Mouse (Mus musculus): Measurements from ENCODE around the gene Fancm. TPM values are rescaled to one million over a fixed set of nuclear protein-coding genes. Genes with fewer than 3 reads are reported as not detected.
A peak's percentile ranks its signal among the peaks of the same experiment; 100 is the strongest.
"Not testable (repeated sequence)": the region's sequence is repeated elsewhere in the genome, so short reads cannot be mapped to it uniquely, and the experiment has no call there.

Fancm gene
- polyA plus RNA-seq, 1 experiment: 5.8 TPM

DNA sequence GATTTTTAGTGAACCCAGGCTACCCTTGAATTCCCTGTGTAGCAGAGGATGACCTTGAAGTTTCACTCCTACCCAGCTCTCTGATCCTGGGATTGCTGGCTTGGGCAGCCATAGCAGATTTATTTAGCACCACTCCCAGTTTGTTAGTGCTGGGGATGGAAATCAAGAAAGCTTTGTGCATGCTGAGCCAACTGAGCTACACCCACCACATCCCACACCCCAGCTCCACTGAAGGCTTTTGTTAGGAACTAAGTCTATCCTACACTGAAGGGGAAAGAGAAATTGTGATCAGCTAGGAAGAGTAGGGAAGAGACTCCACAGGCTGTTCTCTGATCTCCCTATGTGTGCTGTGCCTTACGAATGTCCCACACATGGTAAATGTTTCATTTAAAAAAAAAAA, 37.4 kb downstream of the Fancm start:
- Histone ChIP-seq H3K4me3 (ENCODE audit: insufficient read depth, low read length) (no peak overlapping the region), H3K27ac (ENCODE audit: insufficient read depth, low read length) (no peak overlapping the region), H3K4me1 (ENCODE audit: control insufficient read depth, insufficient read depth, low read length) (no peaks in the 10 kb centered on the region)
- TF ChIP-seq CTCF (IDR thresholded peaks at IDR 0.05; ENCODE audit: extremely low read depth, insufficient read depth, low read length) (no peak), POLR2A (IDR thresholded peaks at IDR 0.05; ENCODE audit: extremely low read depth, insufficient read depth, low read length) (no peak)

- TF ChIP-seq CTCF (IDR thresholded peaks at IDR 0.05; ENCODE audit: extremely low read depth, insufficient read depth, low read length) (no peak), POLR2A (IDR thresholded peaks at IDR 0.05; ENCODE audit: extremely low read depth, insufficient read depth, low read length) (no peak)
- Histone ChIP-seq H3K4me3 (ENCODE audit: insufficient read depth, low read length) (no peak overlapping the region), H3K4me1 (ENCODE audit: control insufficient read depth, insufficient read depth, low read length) (no peaks in the 10 kb centered on the region), H3K27ac (ENCODE audit: insufficient read depth, low read length) (no peak overlapping the region)
These were observed 38.5 kb downstream of the Fancm start for GRCm38 (mm10) chr12:65113925-65114324.

DNA sequence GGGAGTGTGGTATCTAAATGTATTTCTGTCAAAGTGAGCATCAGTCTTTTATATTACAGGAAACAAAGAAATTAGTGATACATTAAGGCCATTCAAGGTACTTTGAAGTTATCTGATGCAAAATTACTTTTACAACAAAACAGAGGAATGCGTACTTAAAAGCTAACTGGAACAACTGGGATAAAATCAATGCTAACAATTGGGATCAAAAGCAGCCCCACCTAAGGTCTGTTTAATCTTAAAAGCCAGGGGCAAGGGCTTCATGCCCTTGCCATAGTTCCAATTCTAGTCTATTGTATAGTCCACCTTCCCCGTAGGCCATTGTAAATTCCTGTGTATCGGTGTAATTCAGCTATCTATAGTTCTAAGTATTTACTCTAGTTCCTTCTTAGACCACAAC, 39.6 kb downstream of the Fancm start:
- H3K27ac ChIP-seq (ENCODE audit: insufficient read depth, low read length); H3K4me1 ChIP-seq (ENCODE audit: control insufficient read depth, insufficient read depth, low read length); H3K4me3 ChIP-seq (ENCODE audit: insufficient read depth, low read length): not testable (repeated sequence)

DNA sequence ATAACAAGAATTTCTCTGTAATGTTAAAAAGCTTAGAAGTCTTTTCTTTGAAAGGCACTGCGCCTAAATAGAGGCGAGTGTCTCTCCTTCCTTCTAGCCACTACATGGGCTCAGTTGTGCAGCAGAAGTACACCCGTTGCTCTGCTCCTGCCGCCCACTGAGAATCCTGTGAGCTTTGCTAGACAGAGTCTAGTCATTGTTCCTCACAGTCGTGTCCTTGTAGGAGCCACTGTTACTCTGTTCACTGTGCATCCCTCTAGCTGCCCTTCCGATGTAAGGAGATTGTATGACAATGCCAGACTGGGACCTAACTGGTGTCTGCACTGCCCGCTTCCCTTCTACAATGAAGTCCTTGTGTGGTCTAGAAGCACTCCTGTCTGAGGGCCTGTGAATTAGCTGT, 43.6 kb downstream of the Fancm start:
- TF ChIP-seq POLR2A (IDR thresholded peaks at IDR 0.05; ENCODE audit: extremely low read depth, insufficient read depth, low read length) (no peak), CTCF (IDR thresholded peaks at IDR 0.05; ENCODE audit: extremely low read depth, insufficient read depth, low read length) (no peak)
- no peaks in the 10 kb centered on the region for H3K4me1 ChIP-seq (ENCODE audit: control insufficient read depth, insufficient read depth, low read length)
- no peak overlapping the region for H3K4me3 ChIP-seq (ENCODE audit: insufficient read depth, low read length)
- no peak overlapping the region for H3K27ac ChIP-seq (ENCODE audit: insufficient read depth, low read length)

DNA sequence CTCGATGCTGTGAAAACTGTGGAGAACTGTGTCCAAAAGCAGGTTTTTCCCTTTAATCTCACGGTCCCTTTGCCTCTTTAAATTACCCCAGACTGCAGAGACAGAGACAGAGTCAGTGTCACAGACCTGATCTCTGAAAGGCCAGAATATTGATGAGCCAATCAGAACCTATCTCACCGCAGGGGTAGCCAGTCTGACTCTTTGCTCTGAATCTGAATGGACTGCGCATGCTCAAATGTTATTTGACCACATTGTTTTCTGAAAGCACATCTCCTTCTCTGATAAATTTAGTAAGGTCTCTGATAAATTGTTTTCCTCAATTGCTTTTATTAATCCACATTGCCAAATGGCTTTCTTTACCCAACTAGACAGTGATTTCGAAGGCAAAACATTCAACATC, 44.0 kb downstream of the Fancm start:
- Histone ChIP-seq H3K27ac (ENCODE audit: insufficient read depth, low read length) (no peak overlapping the region), H3K4me1 (ENCODE audit: control insufficient read depth, insufficient read depth, low read length) (no peaks in the 10 kb centered on the region), H3K4me3 (ENCODE audit: insufficient read depth, low read length) (no peak overlapping the region)
- TF ChIP-seq POLR2A (IDR thresholded peaks at IDR 0.05; ENCODE audit: extremely low read depth, insufficient read depth, low read length): no peak
- no peak for TF ChIP-seq CTCF (IDR thresholded peaks at IDR 0.05; ENCODE audit: extremely low read depth, insufficient read depth, low read length)

DNA sequence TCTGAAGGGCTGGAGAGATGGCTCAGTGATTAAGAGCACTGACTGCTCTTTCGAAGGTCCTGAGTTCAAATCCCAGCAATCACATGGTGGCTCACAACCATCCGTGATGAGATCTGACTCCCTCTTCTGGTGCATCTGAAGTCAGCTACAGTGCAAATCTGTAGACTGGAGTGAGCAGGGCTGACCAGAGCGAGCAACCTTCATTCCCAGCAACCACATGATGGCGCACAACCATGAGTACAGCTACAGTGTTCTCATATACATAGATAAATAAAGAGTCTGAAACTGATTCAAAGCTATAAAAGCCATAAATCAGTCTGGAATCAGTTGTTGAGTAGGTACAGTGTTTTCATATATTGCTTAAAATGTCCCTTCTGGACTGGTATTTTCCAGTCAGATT, 60.7 kb downstream of the Fancm start:
- H3K4me1 ChIP-seq (ENCODE audit: control insufficient read depth, insufficient read depth, low read length); H3K27ac ChIP-seq (ENCODE audit: insufficient read depth, low read length); H3K4me3 ChIP-seq (ENCODE audit: insufficient read depth, low read length): not testable (repeated sequence)

DNA sequence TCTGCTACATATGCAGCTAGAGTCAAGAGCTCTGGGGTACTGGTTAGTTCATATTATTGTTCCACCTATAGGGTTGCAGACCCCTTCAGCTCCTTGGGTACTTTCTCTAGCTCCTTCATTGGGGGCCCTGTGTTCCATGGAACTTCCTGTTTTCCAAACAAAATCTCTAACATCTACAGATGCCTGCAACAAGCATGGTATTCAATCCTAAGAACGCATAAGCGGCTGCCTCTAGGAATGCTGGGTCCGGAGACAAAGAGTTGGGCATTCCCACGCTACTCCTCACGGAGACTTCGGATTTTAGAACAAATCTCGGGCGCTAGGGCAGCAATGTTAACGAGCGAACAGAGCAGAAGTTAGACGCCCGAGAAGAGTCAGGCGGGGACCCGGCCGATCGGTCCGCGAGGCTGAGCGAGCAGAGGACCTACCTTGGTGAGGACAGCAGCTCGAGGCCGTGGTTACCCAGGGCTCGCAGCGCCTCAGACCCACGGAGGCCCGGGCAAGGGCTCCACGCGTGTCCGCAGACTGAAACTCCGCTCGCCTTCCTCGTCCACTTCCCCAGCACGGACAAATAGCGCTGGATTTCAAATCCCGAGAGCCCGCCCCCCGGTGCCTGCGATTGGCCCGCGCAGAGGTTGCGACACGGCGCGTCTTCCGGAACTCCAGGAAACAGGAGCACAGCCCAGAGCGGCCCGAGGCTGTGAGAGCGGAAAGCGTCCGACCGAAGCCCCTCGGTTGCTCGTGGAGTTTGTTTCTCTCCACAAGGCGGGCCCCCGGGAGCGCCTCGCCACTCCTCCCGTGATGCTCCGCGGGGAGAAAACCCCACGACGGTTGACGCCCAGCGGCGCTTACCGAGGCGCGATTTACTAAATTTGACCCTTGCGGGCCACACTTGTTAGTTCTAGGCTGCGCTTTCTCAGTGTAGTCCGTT, 96.9 kb downstream of the Fancm start, which contains the start of gene Mis18bp1:
Mis18bp1 (minus strand) TSS at position 584 of the 931 bp plus-strand sequence.
- Histone ChIP-seq H3K4me1 (ENCODE audit: control insufficient read depth, insufficient read depth, low read length) (no peaks in the 10 kb centered on the region), H3K4me3 (ENCODE audit: insufficient read depth, low read length) (peak within 1 kb of the TSS; percentile 31), H3K27ac (ENCODE audit: insufficient read depth, low read length) (peak within 1 kb of the TSS; percentile 4; the same call in 1 of the 2 replicates)
- TF ChIP-seq POLR2A (IDR thresholded peaks at IDR 0.05; ENCODE audit: extremely low read depth, insufficient read depth, low read length) (no peak), CTCF (IDR thresholded peaks at IDR 0.05; ENCODE audit: extremely low read depth, insufficient read depth, low read length) (no peak)

DNA sequence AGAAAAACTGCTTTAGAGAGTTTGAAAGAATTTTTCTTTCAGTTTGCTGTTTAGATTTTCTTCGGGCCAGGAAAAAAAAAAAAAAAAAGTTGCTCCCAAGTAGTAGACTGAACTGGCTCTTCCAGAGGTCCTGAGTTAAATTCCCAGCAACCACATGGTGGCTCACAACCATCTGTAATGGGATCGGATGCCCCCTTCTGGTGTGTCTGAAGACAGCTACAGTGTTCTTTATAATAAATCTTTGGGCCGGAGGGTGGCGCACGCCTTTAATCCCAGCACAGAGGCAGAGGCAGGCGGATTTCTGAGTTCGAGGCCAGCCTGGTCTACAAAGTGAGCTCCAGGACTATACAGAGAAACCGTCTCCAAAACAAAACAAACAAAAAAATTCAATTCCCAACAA, 97.6 kb downstream of the Fancm start:
- peak overlapping the region; percentile 31 for H3K4me3 ChIP-seq (ENCODE audit: insufficient read depth, low read length)
- 0 out of 2 replicates have a peak, but pooled peaks have one; percentile 11 for TF ChIP-seq CTCF (IDR thresholded peaks at IDR 0.05; ENCODE audit: extremely low read depth, insufficient read depth, low read length)
- H3K27ac ChIP-seq (ENCODE audit: insufficient read depth, low read length); H3K4me1 ChIP-seq (ENCODE audit: control insufficient read depth, insufficient read depth, low read length): not testable (repeated sequence)

GRCm38 (mm10) chr12:65173736-65174135, 98.3 kb downstream of the Fancm start:
- no peak overlapping the region for H3K27ac ChIP-seq (ENCODE audit: insufficient read depth, low read length)
- TF ChIP-seq POLR2A (IDR thresholded peaks at IDR 0.05; ENCODE audit: extremely low read depth, insufficient read depth, low read length): no peak
- H3K4me3 ChIP-seq (ENCODE audit: insufficient read depth, low read length): no peak overlapping the region
- no peaks in the 10 kb centered on the region for H3K4me1 ChIP-seq (ENCODE audit: control insufficient read depth, insufficient read depth, low read length)

Other genes with a start within 250 kb of the Fancm start
- 8.3 and 11.4 TPM in 2 replicates for gene Gm527, start 157.7 kb upstream of the Fancm start, polyA plus RNA-seq (2012; rRNA removed)
- 10.6 and 11.2 TPM in 2 replicates for gene Klhl28, start 110.1 kb upstream of the Fancm start, polyA plus RNA-seq (2012; rRNA removed)
- gene Togaram1, start 109.8 kb upstream of the Fancm start, polyA plus RNA-seq (2012; rRNA removed): 21.4 and 24.2 TPM in 2 replicates
- 39.3 and 45.6 TPM in 2 replicates for gene Prpf39, start 39.3 kb upstream of the Fancm start, polyA plus RNA-seq (2012; rRNA removed)
- 244 and 271 TPM in 2 replicates for gene Fkbp3, start 1.6 kb upstream of the Fancm start, polyA plus RNA-seq (2012; rRNA removed)
- 0.28 and 0.56 TPM in 2 replicates for gene Mis18bp1, start 97.0 kb downstream of the Fancm start, polyA plus RNA-seq (2012; rRNA removed)
- not detected in 2 replicates for gene Wdr20rt, start 149.9 kb downstream of the Fancm start, polyA plus RNA-seq (2012; rRNA removed)

Data from cortical plate, adult 2 months (tissue).